Mouse (Mus musculus) telencephalon, adult 2 months (tissue): Measurements from ENCODE around the gene Map3k20.

Experiments
- DNase-seq: peaks from one replicate; pipeline ENCODE4 v3.0.0-alpha.2; 2011; ENCODE audit warnings: low read depth, low spot score

Gene Map3k20

GRCm38 (mm10) chr2:72379425-72379824 lies 94.0 kb downstream of the Map3k20 start:
- no peak for DNase-seq

GRCm38 (mm10) chr2:72382662-72383061 lies 97.2 kb downstream of the Map3k20 start:
- DNase-seq, result peak; percentile 19

GRCm38 (mm10) chr2:72383321-72383720 lies 97.9 kb downstream of the Map3k20 start:
- DNase-seq, result no peak

- DNase-seq, result no peak
Measured at GRCm38 (mm10) chr2:72389411-72389810, 104.0 kb downstream of the Map3k20 start.

- DNase-seq, result peak; percentile 58
Measured at GRCm38 (mm10) chr2:72389942-72390341, 104.5 kb downstream of the Map3k20 start.

- DNase-seq, result no peak
Measured at GRCm38 (mm10) chr2:72390474-72390873, 105.0 kb downstream of the Map3k20 start.

GRCm38 (mm10) chr2:72391024-72391423 lies 105.6 kb downstream of the Map3k20 start:
- no peak for DNase-seq

GRCm38 (mm10) chr2:72391721-72392120 lies 106.3 kb downstream of the Map3k20 start:
- DNase-seq, result no peak

GRCm38 (mm10) chr2:72392316-72392715 lies 106.9 kb downstream of the Map3k20 start:
- DNase-seq, result no peak

- DNase-seq, result no peak
Measured at GRCm38 (mm10) chr2:72396934-72397333, 111.5 kb downstream of the Map3k20 start.

- DNase-seq, result no peak
Measured at GRCm38 (mm10) chr2:72398227-72398626, 112.8 kb downstream of the Map3k20 start.

GRCm38 (mm10) chr2:72399469-72400195 lies 114.2 kb downstream of the Map3k20 start:
- no peak for DNase-seq

GRCm38 (mm10) chr2:72401290-72401689 lies 115.9 kb downstream of the Map3k20 start:
- no peak for DNase-seq

- DNase-seq, result no peak
Measured at GRCm38 (mm10) chr2:72405621-72406555, 120.5 kb downstream of the Map3k20 start.

GRCm38 (mm10) chr2:72406701-72407100 lies 121.3 kb downstream of the Map3k20 start:
- no peak for DNase-seq

- DNase-seq, result no peak
Measured at GRCm38 (mm10) chr2:72407341-72408092, 122.1 kb downstream of the Map3k20 start.

- DNase-seq, result peak; percentile 45
Measured at GRCm38 (mm10) chr2:72409968-72410367, 124.5 kb downstream of the Map3k20 start.

- DNase-seq, result no peak
Measured at GRCm38 (mm10) chr2:72412266-72412665, 126.8 kb downstream of the Map3k20 start.

GRCm38 (mm10) chr2:72415416-72415815 lies 130.0 kb downstream of the Map3k20 start:
- DNase-seq, result no peak

GRCm38 (mm10) chr2:72416095-72417080 lies 131.0 kb downstream of the Map3k20 start:
- no peak for DNase-seq

GRCm38 (mm10) chr2:72420561-72420960 lies 135.1 kb downstream of the Map3k20 start:
- DNase-seq, result no peak
